Mouse (Mus musculus) intestine, embryonic 16.5 days (tissue): ENCODE measurements around the gene Idh3a. TPM values are rescaled to one million over a fixed set of nuclear protein-coding genes. Genes with fewer than 3 reads are reported as not detected.

Source experiments
- ATAC-seq: fragments of 200-750 bp; cut with Nextera tagmentation; 2 replicates; pipeline ENCODE4 v1.8.0; 2017; ENCODE audit warnings: moderate TSS enrichment, moderate library complexity
- H3K27ac ChIP-seq: fragments of 300-500 bp; sonication (generic); 2 replicates; pipeline ENCODE4 v1.5.1; 2014; ENCODE audit warnings: mild to moderate bottlenecking, low read length
- H3K27me3 ChIP-seq: fragments of 300-500 bp; sonication (generic); replicated peaks from 2 replicates; pipeline ENCODE4 v1.6.1; 2014; ENCODE audit warnings: low read length, control low read depth, mixed read lengths; ENCODE audit not compliant: control insufficient read depth, insufficient read depth
- H3K36me3 ChIP-seq: fragments of 300-500 bp; sonication (generic); 2 replicates; pipeline ENCODE4 v1.6.1; 2014; ENCODE audit warnings: low read length, control low read depth; ENCODE audit not compliant: control insufficient read depth, insufficient read depth
- H3K4me1 ChIP-seq: fragments of 300-500 bp; sonication (generic); 2 replicates; pipeline ENCODE4 v1.6.1; 2014; ENCODE audit warnings: low read length, control low read depth, mixed read lengths; ENCODE audit not compliant: control insufficient read depth, insufficient read depth
- H3K4me2 ChIP-seq: fragments of 300-500 bp; sonication (generic); 2 replicates; pipeline ENCODE4 v1.6.1; 2014; ENCODE audit warnings: low read depth, low read length, control low read depth
- H3K4me3 ChIP-seq: fragments of 300-500 bp; sonication (generic); 2 replicates; pipeline ENCODE4 v1.5.1; 2014; ENCODE audit warnings: mild to moderate bottlenecking, low read length
- H3K9ac ChIP-seq: fragments of 300-500 bp; sonication (generic); 2 replicates; pipeline ENCODE4 v1.6.1; 2014; ENCODE audit warnings: low read depth, low read length
- H3K9me3 ChIP-seq: fragments of 300-500 bp; sonication (generic); 2 replicates; pipeline ENCODE4 v1.6.1; 2016; ENCODE audit warnings: low read length, control low read depth; ENCODE audit not compliant: control insufficient read depth
- WGBS: fragments of 180-500 bp; shearing (Covaris S2); extraction: QIAGEN DNeasy Blood & Tissue Kit; methylation state at CpG from one replicate; pipeline ENCODE4 v1.1.7; 2014; 5-methylcytosine and 5-hydroxymethylcytosine counted together
- polyA plus RNA-seq: library from polyadenylated mRNA; unstranded; fragments of >200 nt; fragmentation: Nextera tagmentation; extraction: Ambion mirVana; gene quantifications from 2 replicates; pipeline ENCODE4 v1.2.1, GENCODE M21; 2015

Idh3a gene
- polyA plus RNA-seq, 1 experiment from 2014 or later: 213 TPM

GRCm38 (mm10) chr9:54549433-54549832 lies 36.7 kb upstream of the Idh3a start:
- 88% methylated on average over 6 of the region's 6 CpGs for WGBS
- Histone ChIP-seq H3K9me3 (no peaks in the 10 kb centered on the region), H3K4me2 (no peak overlapping the region), H3K36me3 (no peaks in the 10 kb centered on the region), H3K4me1 (no peaks in the 10 kb centered on the region), H3K4me3 (no peak overlapping the region), H3K27me3 (no peaks in the 10 kb centered on the region), H3K27ac (no peak overlapping the region), H3K9ac (no peak overlapping the region)
- no peak for ATAC-seq

GRCm38 (mm10) chr9:54552409-54552808 lies 33.7 kb upstream of the Idh3a start:
- Histone ChIP-seq H3K4me1 (no peaks in the 10 kb centered on the region), H3K9me3 (no peaks in the 10 kb centered on the region), H3K27me3 (no peaks in the 10 kb centered on the region), H3K27ac (no peak overlapping the region), H3K9ac (no peak overlapping the region), H3K4me3 (no peak overlapping the region), H3K4me2 (no peak overlapping the region), H3K36me3 (no peaks in the 10 kb centered on the region)
- peak; percentile 52 for ATAC-seq
- 26% methylated on average over 5 of the region's 5 CpGs for WGBS

- WGBS: 62% methylated on average over 2 of the region's 2 CpGs
- Histone ChIP-seq H3K27ac (no peak overlapping the region), H3K36me3 (no peaks in the 10 kb centered on the region), H3K9me3 (no peaks in the 10 kb centered on the region), H3K4me2 (no peak overlapping the region), H3K4me3 (no peak overlapping the region), H3K4me1 (no peaks in the 10 kb centered on the region), H3K9ac (no peak overlapping the region), H3K27me3 (no peaks in the 10 kb centered on the region)
- no peak for ATAC-seq
Measured at GRCm38 (mm10) chr9:54555044-54555443, 31.1 kb upstream of the Idh3a start.

- Histone ChIP-seq H3K36me3 (no peaks in the 10 kb centered on the region), H3K4me1 (peaks cover 2% of the 10 kb centered on the region; the same call in 1 of the 2 replicates), H3K4me2 (no peak overlapping the region), H3K9ac (no peak overlapping the region), H3K9me3 (no peaks in the 10 kb centered on the region), H3K4me3 (no peak overlapping the region), H3K27me3 (no peaks in the 10 kb centered on the region), H3K27ac (no peak overlapping the region)
- ATAC-seq: no peak
- 78% methylated on average over 8 of the region's 8 CpGs for WGBS
Measured at GRCm38 (mm10) chr9:54558731-54559130, 27.4 kb upstream of the Idh3a start.

GRCm38 (mm10) chr9:54559771-54560471 lies 26.2 kb upstream of the Idh3a start, which contains the start of gene Cib2:
Gene Cib2, minus strand, starts transcription at chr9:54560218.
- peak within 1 kb of the TSS; percentile 75 for H3K9ac ChIP-seq
- no peaks in the 10 kb centered on the region for H3K27me3 ChIP-seq
- peak within 1 kb of the TSS; percentile 68 for H3K4me3 ChIP-seq
- no peaks in the 10 kb centered on the region for H3K9me3 ChIP-seq
- H3K4me1 ChIP-seq: peaks cover 2% of the 10 kb centered on the region; the same call in 1 of the 2 replicates
- no peak within 1 kb of the TSS for H3K27ac ChIP-seq
- ATAC-seq: peak; percentile 99
- H3K4me2 ChIP-seq: peak within 1 kb of the TSS; percentile 94
- H3K36me3 ChIP-seq: no peaks in the 10 kb centered on the region
- WGBS: 2% methylated on average over 54 of the region's 54 CpGs

GRCm38 (mm10) chr9:54560831-54561601 lies 25.1 kb upstream of the Idh3a start:
- no peak overlapping the region for H3K4me2 ChIP-seq
- 88% methylated on average over 8 of the region's 8 CpGs for WGBS
- H3K4me3 ChIP-seq: no peak overlapping the region
- H3K27me3 ChIP-seq: no peaks in the 10 kb centered on the region
- H3K9me3 ChIP-seq: no peaks in the 10 kb centered on the region
- H3K27ac ChIP-seq: no peak overlapping the region
- ATAC-seq: no peak
- no peak overlapping the region for H3K9ac ChIP-seq
- H3K36me3 ChIP-seq: no peaks in the 10 kb centered on the region
- peaks cover 2% of the 10 kb centered on the region; the same call in 1 of the 2 replicates for H3K4me1 ChIP-seq

- Histone ChIP-seq H3K4me3 (no peak overlapping the region), H3K9me3 (no peaks in the 10 kb centered on the region), H3K4me2 (no peak overlapping the region), H3K27ac (no peak overlapping the region), H3K9ac (no peak overlapping the region), H3K36me3 (no peaks in the 10 kb centered on the region), H3K4me1 (peaks cover 5% of the 10 kb centered on the region; the same call in 1 of the 2 replicates), H3K27me3 (no peaks in the 10 kb centered on the region)
- WGBS: 51% methylated on average over 4 of the region's 4 CpGs
- ATAC-seq: no peak
Measured at GRCm38 (mm10) chr9:54566958-54567357, 19.2 kb upstream of the Idh3a start.

GRCm38 (mm10) chr9:54568732-54569131 lies 17.4 kb upstream of the Idh3a start:
- Histone ChIP-seq H3K9me3 (no peaks in the 10 kb centered on the region), H3K27ac (no peak overlapping the region)
- WGBS: 26% methylated on average over 2 of the region's 2 CpGs

GRCm38 (mm10) chr9:54571130-54571839 lies 14.8 kb upstream of the Idh3a start:
- Histone ChIP-seq H3K36me3 (no peaks in the 10 kb centered on the region), H3K4me2 (peak overlapping the region; percentile 27), H3K4me3 (no peak overlapping the region; the same call in 1 of the 2 replicates), H3K27me3 (no peaks in the 10 kb centered on the region), H3K27ac (peak overlapping the region; percentile 50), H3K9ac (no peak overlapping the region), H3K4me1 (peaks cover 5% of the 10 kb centered on the region; the same call in 1 of the 2 replicates), H3K9me3 (no peaks in the 10 kb centered on the region)
- 38% methylated on average over 9 of the region's 9 CpGs for WGBS
- peak; percentile 91 for ATAC-seq

More at GRCm38 (mm10) chr9:54568732-54569131, 17.4 kb upstream of the Idh3a start:
- H3K36me3 ChIP-seq: no peaks in the 10 kb centered on the region
- H3K9ac ChIP-seq: no peak overlapping the region
- no peaks in the 10 kb centered on the region for H3K27me3 ChIP-seq
- H3K4me3 ChIP-seq: no peak overlapping the region
- no peak for ATAC-seq
- H3K4me1 ChIP-seq: peaks cover 5% of the 10 kb centered on the region; the same call in 1 of the 2 replicates
- no peak overlapping the region for H3K4me2 ChIP-seq
